Mouse (Mus musculus): ENCODE measurements around the gene Gm10490. TPM values are rescaled to one million over a fixed set of nuclear protein-coding genes. Genes with fewer than 3 reads are reported as not detected.
"Not testable (repeated sequence)": the region's sequence is repeated elsewhere in the genome, so short reads cannot be mapped to it uniquely, and the experiment has no call there.

The Gm10490 gene
- not detected in 2 replicates for polyA plus RNA-seq (2014; fragmentation: Nextera tagmentation; extraction: Ambion mirVana)

DNA sequence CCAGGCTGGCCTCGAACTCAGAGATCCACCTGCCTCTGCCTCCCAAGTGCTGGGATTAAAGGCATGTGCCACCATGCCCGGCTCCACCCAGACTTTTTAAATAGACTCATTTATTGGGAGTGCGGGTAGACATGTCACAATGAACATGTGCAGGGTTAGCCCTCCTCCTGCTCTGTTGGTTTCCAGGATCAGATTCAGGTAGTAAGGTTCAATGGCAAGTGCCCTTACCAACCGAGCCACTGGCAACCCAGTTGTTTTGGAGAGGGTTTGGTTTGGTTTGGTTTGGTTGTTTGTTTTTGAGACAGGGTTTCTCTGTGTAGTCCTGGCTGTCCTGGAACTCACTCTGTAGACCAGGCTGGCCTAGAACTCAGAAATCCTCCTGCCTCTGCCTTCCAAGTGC lies at the start of gene Gm10490:
Gene Gm10490, plus strand, starts transcription at position 301 of the 400 bp plus-strand sequence.
- H3K36me3 ChIP-seq (ENCODE audit: control insufficient read depth, insufficient read depth, low read length); H3K27ac ChIP-seq (replicated peaks; ENCODE audit: low read depth, low read length); H3K4me1 ChIP-seq (ENCODE audit: control insufficient read depth, insufficient read depth, low read length); DNase-seq (ENCODE audit: low spot score); H3K9ac ChIP-seq (ENCODE audit: low read depth, low read length); ATAC-seq (ENCODE audit: low read depth); H3K4me2 ChIP-seq (ENCODE audit: low read depth, low read length); H3K9me3 ChIP-seq (ENCODE audit: control insufficient read depth, low read length); H3K27me3 ChIP-seq (replicated peaks; ENCODE audit: control insufficient read depth, insufficient read depth, low read length); H3K4me3 ChIP-seq (ENCODE audit: low read depth, low read length): not testable (repeated sequence)
- 88% methylated on average over 4 of the region's 4 CpGs for WGBS

DNA sequence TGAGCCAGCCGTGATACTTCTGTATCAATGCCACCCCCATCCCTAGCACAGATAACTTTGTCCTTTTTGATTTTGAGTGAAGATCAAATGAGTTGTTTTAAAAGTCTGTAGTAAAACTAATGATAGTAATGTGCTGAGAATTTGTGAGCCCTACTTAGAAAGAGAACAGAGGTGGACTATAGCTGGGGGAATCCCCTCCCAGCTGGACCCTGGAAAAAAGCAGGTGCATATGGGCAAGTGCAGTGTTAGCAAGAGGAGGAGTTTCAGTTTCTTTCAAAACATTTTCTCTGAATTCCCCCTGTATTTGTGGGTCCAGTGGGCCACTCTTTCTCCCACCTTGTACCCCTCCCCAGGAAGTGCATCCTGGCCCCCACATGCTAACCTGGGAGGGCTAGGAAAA lies 46.2 kb upstream of the Gm10490 start:
- Histone ChIP-seq H3K9ac (ENCODE audit: low read depth, low read length) (no peak overlapping the region), H3K27me3 (replicated peaks; ENCODE audit: control insufficient read depth, insufficient read depth, low read length) (no peaks in the 10 kb centered on the region), H3K4me1 (ENCODE audit: control insufficient read depth, insufficient read depth, low read length) (no peaks in the 10 kb centered on the region), H3K9me3 (ENCODE audit: control insufficient read depth, low read length) (no peaks in the 10 kb centered on the region), H3K4me2 (ENCODE audit: low read depth, low read length) (no peak overlapping the region), H3K36me3 (ENCODE audit: control insufficient read depth, insufficient read depth, low read length) (peaks cover 15% of the 10 kb centered on the region; the same call in 1 of the 2 replicates), H3K27ac (replicated peaks; ENCODE audit: low read depth, low read length) (no peak overlapping the region), H3K4me3 (ENCODE audit: low read depth, low read length) (no peak overlapping the region)
- ATAC-seq (ENCODE audit: low read depth), result no peak
- 60% methylated on average over 1 of the region's 1 CpGs for WGBS
- no peak for DNase-seq (ENCODE audit: low spot score)

DNA sequence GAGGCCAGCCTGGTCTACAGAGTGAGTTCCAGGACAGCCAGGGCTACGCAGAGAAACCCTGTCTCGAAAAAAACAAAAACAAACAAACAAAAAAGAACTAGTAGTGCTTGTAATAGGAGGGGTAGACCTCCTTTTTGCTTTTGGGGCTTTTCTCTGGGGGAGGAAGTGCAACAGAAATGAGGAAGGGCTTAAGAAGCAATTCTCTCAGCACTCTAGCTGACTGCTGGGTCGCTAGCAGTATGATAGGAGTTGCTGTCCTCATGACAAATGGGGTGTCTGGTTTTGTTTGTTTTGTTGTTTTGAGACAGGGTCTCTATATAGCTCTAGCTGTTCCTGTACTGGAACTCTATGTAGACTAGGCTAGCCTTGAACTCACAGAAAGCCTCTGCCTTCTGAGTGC lies 44.8 kb upstream of the Gm10490 start:
- no peak overlapping the region for H3K27ac ChIP-seq (replicated peaks; ENCODE audit: low read depth, low read length)
- no peak for ATAC-seq (ENCODE audit: low read depth)
- H3K9me3 ChIP-seq (ENCODE audit: control insufficient read depth, low read length), result no peaks in the 10 kb centered on the region
- 68% methylated on average over 3 of the region's 3 CpGs for WGBS
- no peak overlapping the region for H3K4me2 ChIP-seq (ENCODE audit: low read depth, low read length)
- peaks cover 16% of the 10 kb centered on the region; the same call in 1 of the 2 replicates for H3K36me3 ChIP-seq (ENCODE audit: control insufficient read depth, insufficient read depth, low read length)
- H3K4me3 ChIP-seq (ENCODE audit: low read depth, low read length), result no peak overlapping the region
- H3K4me1 ChIP-seq (ENCODE audit: control insufficient read depth, insufficient read depth, low read length), result no peaks in the 10 kb centered on the region
- no peak for DNase-seq (ENCODE audit: low spot score)
- H3K9ac ChIP-seq (ENCODE audit: low read depth, low read length), result no peak overlapping the region
- H3K27me3 ChIP-seq (replicated peaks; ENCODE audit: control insufficient read depth, insufficient read depth, low read length), result no peaks in the 10 kb centered on the region

DNA sequence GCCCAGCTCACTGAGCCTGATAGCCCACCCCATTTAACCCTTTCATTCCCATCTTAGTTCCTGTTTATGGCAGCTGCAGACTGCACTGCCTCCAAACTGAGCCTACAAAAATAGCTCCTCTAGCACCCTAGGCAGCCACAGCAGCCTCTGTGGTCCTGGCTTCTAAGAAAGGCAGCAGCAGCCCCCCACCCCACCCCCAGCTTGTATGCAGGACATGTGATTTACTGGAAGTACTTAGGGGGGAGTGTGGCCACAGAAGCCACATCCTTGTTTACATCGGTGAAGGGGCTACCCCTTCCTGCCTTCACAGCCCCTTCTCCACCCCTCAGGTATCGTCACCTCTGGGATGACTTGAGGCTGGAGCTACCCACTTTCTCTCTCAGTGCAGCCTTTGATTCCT lies 44.0 kb upstream of the Gm10490 start:
- H3K9me3 ChIP-seq (ENCODE audit: control insufficient read depth, low read length), result no peaks in the 10 kb centered on the region
- 58% methylated on average over 2 of the region's 2 CpGs for WGBS
- H3K27me3 ChIP-seq (replicated peaks; ENCODE audit: control insufficient read depth, insufficient read depth, low read length), result no peaks in the 10 kb centered on the region
- no peak for ATAC-seq (ENCODE audit: low read depth)
- no peaks in the 10 kb centered on the region for H3K4me1 ChIP-seq (ENCODE audit: control insufficient read depth, insufficient read depth, low read length)
- no peak overlapping the region for H3K4me2 ChIP-seq (ENCODE audit: low read depth, low read length)
- no peak overlapping the region for H3K27ac ChIP-seq (replicated peaks; ENCODE audit: low read depth, low read length)
- H3K36me3 ChIP-seq (ENCODE audit: control insufficient read depth, insufficient read depth, low read length), result peaks cover 16% of the 10 kb centered on the region; the same call in 1 of the 2 replicates
- DNase-seq (ENCODE audit: low spot score), result no peak
- no peak overlapping the region for H3K9ac ChIP-seq (ENCODE audit: low read depth, low read length)
- H3K4me3 ChIP-seq (ENCODE audit: low read depth, low read length), result no peak overlapping the region

DNA sequence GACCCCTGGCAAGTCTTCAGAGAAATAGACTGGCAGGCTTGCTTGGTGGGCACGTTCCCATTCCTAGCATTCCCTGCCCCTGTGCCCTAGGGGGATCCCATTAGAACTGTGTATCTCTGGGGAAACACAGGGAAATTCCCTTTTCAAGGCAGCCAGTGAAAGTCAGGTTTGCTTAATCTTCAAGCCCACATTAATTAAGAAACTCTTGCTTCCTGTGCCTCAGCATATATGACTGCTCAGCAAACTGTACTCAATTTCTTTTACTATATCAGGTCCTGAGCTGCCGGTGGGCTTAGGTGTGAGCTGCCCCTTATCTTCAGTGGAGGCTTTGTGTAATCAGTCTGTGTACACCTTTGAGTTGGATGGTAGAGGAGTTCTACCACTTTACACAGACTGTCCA lies 43.6 kb upstream of the Gm10490 start:
- Histone ChIP-seq H3K9ac (ENCODE audit: low read depth, low read length) (no peak overlapping the region), H3K9me3 (ENCODE audit: control insufficient read depth, low read length) (no peaks in the 10 kb centered on the region), H3K4me3 (ENCODE audit: low read depth, low read length) (no peak overlapping the region), H3K36me3 (ENCODE audit: control insufficient read depth, insufficient read depth, low read length) (peaks cover 16% of the 10 kb centered on the region; the same call in 1 of the 2 replicates), H3K4me2 (ENCODE audit: low read depth, low read length) (no peak overlapping the region), H3K4me1 (ENCODE audit: control insufficient read depth, insufficient read depth, low read length) (no peaks in the 10 kb centered on the region), H3K27ac (replicated peaks; ENCODE audit: low read depth, low read length) (no peak overlapping the region), H3K27me3 (replicated peaks; ENCODE audit: control insufficient read depth, insufficient read depth, low read length) (no peaks in the 10 kb centered on the region)
- 56% methylated on average over 2 of the region's 2 CpGs for WGBS
- DNase-seq (ENCODE audit: low spot score), result no peak
- ATAC-seq (ENCODE audit: low read depth), result no peak

DNA sequence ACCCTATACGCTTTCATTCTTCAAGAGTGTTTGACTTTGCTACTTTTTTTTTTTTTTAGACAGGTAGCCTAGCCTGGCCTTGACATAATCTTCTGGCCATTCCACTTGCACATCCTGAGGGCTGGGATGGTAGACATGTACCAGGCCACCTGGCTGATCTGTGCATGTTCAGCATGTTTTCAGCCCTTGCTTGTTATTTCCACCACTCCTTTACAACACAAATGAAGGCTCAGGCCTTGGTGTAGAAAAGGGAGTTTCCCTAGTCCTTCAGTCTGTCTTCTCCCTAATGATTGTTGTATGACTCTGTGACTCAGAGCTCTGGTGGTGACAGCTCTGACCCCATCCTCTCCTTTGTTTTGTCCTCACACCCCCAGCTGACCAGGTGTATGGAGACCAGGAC lies 42.2 kb upstream of the Gm10490 start:
- Histone ChIP-seq H3K27ac (replicated peaks; ENCODE audit: low read depth, low read length) (no peak overlapping the region), H3K27me3 (replicated peaks; ENCODE audit: control insufficient read depth, insufficient read depth, low read length) (no peaks in the 10 kb centered on the region), H3K9me3 (ENCODE audit: control insufficient read depth, low read length) (no peaks in the 10 kb centered on the region), H3K4me2 (ENCODE audit: low read depth, low read length) (no peak overlapping the region), H3K4me1 (ENCODE audit: control insufficient read depth, insufficient read depth, low read length) (no peaks in the 10 kb centered on the region), H3K36me3 (ENCODE audit: control insufficient read depth, insufficient read depth, low read length) (peaks cover 18% of the 10 kb centered on the region; the same call in 1 of the 2 replicates), H3K4me3 (ENCODE audit: low read depth, low read length) (no peak overlapping the region), H3K9ac (ENCODE audit: low read depth, low read length) (no peak overlapping the region)
- DNase-seq (ENCODE audit: low spot score), result no peak
- whole genome bisulfite sequencing, result 96% methylated on average over 1 of the region's 1 CpGs
- ATAC-seq (ENCODE audit: low read depth), result no peak

DNA sequence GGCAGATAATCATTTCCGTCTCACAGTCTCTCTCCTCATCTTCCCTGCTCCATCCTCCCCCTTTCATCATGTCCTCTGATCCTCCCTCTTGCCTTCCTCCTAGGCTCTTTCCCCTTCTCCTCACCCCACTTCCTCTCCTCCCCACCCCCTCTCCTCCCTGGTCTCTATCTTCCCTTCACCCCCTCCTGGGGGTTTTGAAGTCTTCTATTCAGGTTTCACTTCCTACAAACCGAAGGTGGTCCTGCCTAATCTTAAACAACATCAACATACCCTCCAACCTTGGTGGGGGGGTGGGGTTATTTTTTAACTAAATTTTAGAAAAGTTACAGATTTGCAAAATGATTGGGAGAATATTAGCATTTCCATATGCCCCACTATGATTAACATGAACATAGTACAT lies 40.8 kb upstream of the Gm10490 start:
- ATAC-seq (ENCODE audit: low read depth) (no peak), DNase-seq (ENCODE audit: low spot score) (no peak)
- Histone ChIP-seq H3K27me3 (replicated peaks; ENCODE audit: control insufficient read depth, insufficient read depth, low read length) (no peaks in the 10 kb centered on the region), H3K4me3 (ENCODE audit: low read depth, low read length) (no peak overlapping the region), H3K4me1 (ENCODE audit: control insufficient read depth, insufficient read depth, low read length) (no peaks in the 10 kb centered on the region), H3K4me2 (ENCODE audit: low read depth, low read length) (no peak overlapping the region), H3K36me3 (ENCODE audit: control insufficient read depth, insufficient read depth, low read length) (peaks cover 29% of the 10 kb centered on the region; the same call in 1 of the 2 replicates), H3K9ac (ENCODE audit: low read depth, low read length) (no peak overlapping the region), H3K27ac (replicated peaks; ENCODE audit: low read depth, low read length) (no peak overlapping the region), H3K9me3 (ENCODE audit: control insufficient read depth, low read length) (no peaks in the 10 kb centered on the region)
- WGBS, result 39% methylated on average over 2 of the region's 2 CpGs

DNA sequence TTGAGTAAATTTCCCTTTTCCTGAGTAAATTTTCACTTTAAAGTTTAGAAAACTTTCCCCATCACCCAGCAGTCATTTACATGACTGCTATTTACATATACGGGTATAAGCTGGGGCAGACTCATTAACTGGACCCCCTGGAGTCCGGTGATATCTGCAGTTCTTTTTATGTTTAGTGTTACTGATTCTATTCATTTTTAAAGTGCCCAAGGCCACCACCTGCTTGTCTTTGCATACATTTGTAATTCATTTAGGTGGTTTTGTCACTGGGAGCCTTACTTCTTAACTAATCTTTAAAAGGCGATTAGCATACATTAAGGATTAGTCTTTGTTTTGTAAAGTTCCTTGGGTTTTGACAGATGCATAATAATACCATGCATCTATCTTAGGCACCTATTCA lies 39.5 kb upstream of the Gm10490 start:
- Histone ChIP-seq H3K27ac (replicated peaks; ENCODE audit: low read depth, low read length) (no peak overlapping the region), H3K4me1 (ENCODE audit: control insufficient read depth, insufficient read depth, low read length) (no peaks in the 10 kb centered on the region), H3K27me3 (replicated peaks; ENCODE audit: control insufficient read depth, insufficient read depth, low read length) (no peaks in the 10 kb centered on the region), H3K9ac (ENCODE audit: low read depth, low read length) (no peak overlapping the region), H3K4me2 (ENCODE audit: low read depth, low read length) (no peak overlapping the region), H3K9me3 (ENCODE audit: control insufficient read depth, low read length) (no peaks in the 10 kb centered on the region), H3K4me3 (ENCODE audit: low read depth, low read length) (no peak overlapping the region), H3K36me3 (ENCODE audit: control insufficient read depth, insufficient read depth, low read length) (peaks cover 41% of the 10 kb centered on the region; the same call in 1 of the 2 replicates)
- WGBS, result 50% methylated on average over 3 of the region's 3 CpGs
- DNase-seq (ENCODE audit: low spot score), result no peak
- ATAC-seq (ENCODE audit: low read depth), result no peak

DNA sequence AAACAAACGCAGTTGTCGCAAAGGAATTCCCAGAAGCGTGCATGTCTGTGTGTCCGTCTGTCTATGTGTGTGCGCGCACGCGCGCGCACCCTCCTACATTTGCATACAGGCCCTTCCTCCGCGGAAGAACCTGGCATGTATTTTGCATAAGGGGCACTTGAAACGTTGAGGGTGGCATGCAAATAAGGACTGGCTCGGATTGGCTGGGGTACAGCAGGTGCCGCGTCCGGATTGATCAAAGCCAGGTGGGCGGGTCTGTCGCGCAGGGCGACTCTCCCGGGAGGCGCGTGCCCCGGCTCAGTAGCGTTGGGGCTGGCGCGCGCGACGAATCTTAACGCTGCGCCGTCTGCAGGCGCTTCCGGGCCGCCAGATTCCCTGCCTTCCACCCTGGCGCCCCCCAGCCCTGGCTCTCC lies 31.3 kb upstream of the Gm10490 start, which contains the start of gene Pim2:
Gene Pim2, plus strand, starts transcription at position 256 of the 413 bp plus-strand sequence.
- DNase-seq (ENCODE audit: low spot score), result peak; percentile 84
- peak; percentile 93 for ATAC-seq (ENCODE audit: low read depth)
- WGBS, result 10% methylated on average over 19 of the region's 38 CpGs

More for the DNA sequence above, 31.3 kb upstream of the Gm10490 start, which contains the start of gene Pim2:
- H3K9me3 ChIP-seq (ENCODE audit: control insufficient read depth, low read length), result no peaks in the 10 kb centered on the region
- peaks cover 17% of the 10 kb centered on the region; the same call in 1 of the 2 replicates for H3K36me3 ChIP-seq (ENCODE audit: control insufficient read depth, insufficient read depth, low read length)
- no peaks in the 10 kb centered on the region for H3K4me1 ChIP-seq (ENCODE audit: control insufficient read depth, insufficient read depth, low read length)
- peak within 1 kb of the TSS; percentile 46 for H3K4me3 ChIP-seq (ENCODE audit: low read depth, low read length)
- no peaks in the 10 kb centered on the region for H3K27me3 ChIP-seq (replicated peaks; ENCODE audit: control insufficient read depth, insufficient read depth, low read length)
- H3K9ac ChIP-seq (ENCODE audit: low read depth, low read length), result peak within 1 kb of the TSS; percentile 54
- H3K4me2 ChIP-seq (ENCODE audit: low read depth, low read length), result peak within 1 kb of the TSS; percentile 76
- no peak within 1 kb of the TSS for H3K27ac ChIP-seq (replicated peaks; ENCODE audit: low read depth, low read length)

Measured in embryonic facial prominence, embryonic 14.5 days (tissue).